Mouse (Mus musculus): ENCODE data around the gene Adcy5. TPM values are rescaled to one million over a fixed set of nuclear protein-coding genes. Genes with fewer than 3 reads are reported as not detected.
A peak's percentile ranks its signal among the peaks of the same experiment; 100 is the strongest.

The Adcy5 gene
- polyA plus RNA-seq (2014; fragmentation: Nextera tagmentation; extraction: Ambion mirVana) = 1.8 and 1.9 TPM in 2 replicates

GRCm38 (mm10) chr16:35154641-35155390 is at the start of gene Adcy5:
Gene Adcy5, plus strand, starts transcription at chr16:35154877.
- H3K4me1 ChIP-seq (ENCODE audit: insufficient read depth) = 0 out of 2 replicates have a peak, but pooled peaks cover 2% of the 10 kb centered on the region
- peak within 1 kb of the TSS; percentile 65 for H3K4me3 ChIP-seq (ENCODE audit: low read depth, low read length)
- no peaks in the 10 kb centered on the region for H3K9me3 ChIP-seq (ENCODE audit: low read depth, low read length)
- H3K4me2 ChIP-seq = peak within 1 kb of the TSS; percentile 96
- peaks cover 58% of the 10 kb centered on the region for H3K27me3 ChIP-seq (ENCODE audit: insufficient read depth, low read length)
- DNase-seq (peak; percentile 68), ATAC-seq (ENCODE audit: insufficient read depth) (peak; percentile 63)
- no peaks in the 10 kb centered on the region for H3K36me3 ChIP-seq (ENCODE audit: insufficient read depth)
- peak within 1 kb of the TSS; percentile 65 for H3K9ac ChIP-seq
- WGBS = under 1% methylated on average over 58 of the region's 104 CpGs
- peak within 1 kb of the TSS; percentile 69 for H3K27ac ChIP-seq (ENCODE audit: low read depth)
- TF ChIP-seq CTCF (IDR thresholded peaks at IDR 0.05; ENCODE audit: low read depth) = no peak

GRCm38 (mm10) chr16:35107985-35108384 is 46.7 kb upstream of the Adcy5 start:
- no peak for DNase-seq

GRCm38 (mm10) chr16:35109156-35109555 is 45.5 kb upstream of the Adcy5 start:
- TF ChIP-seq CTCF (IDR thresholded peaks at IDR 0.05; ENCODE audit: low read depth) = no peak
- H3K9ac ChIP-seq = no peak overlapping the region
- no peaks in the 10 kb centered on the region for H3K27me3 ChIP-seq (ENCODE audit: insufficient read depth, low read length)
- ATAC-seq (ENCODE audit: insufficient read depth) (peak; percentile 40), DNase-seq (peak; percentile 93)
- H3K4me1 ChIP-seq (ENCODE audit: insufficient read depth) = peaks cover 8% of the 10 kb centered on the region
- no peak overlapping the region for H3K4me3 ChIP-seq (ENCODE audit: low read depth, low read length)
- 15% methylated on average over 8 of the region's 8 CpGs for WGBS
- H3K9me3 ChIP-seq (ENCODE audit: low read depth, low read length) = no peaks in the 10 kb centered on the region
- 0 out of 2 replicates have a peak overlapping the region, but pooled peaks have one; percentile 28 for H3K4me2 ChIP-seq
- peaks cover 19% of the 10 kb centered on the region for H3K36me3 ChIP-seq (ENCODE audit: insufficient read depth)
- H3K27ac ChIP-seq (ENCODE audit: low read depth) = peak overlapping the region; percentile 79

More at GRCm38 (mm10) chr16:35107985-35108384, 46.7 kb upstream of the Adcy5 start:
- Histone ChIP-seq H3K4me2 (no peak overlapping the region), H3K27ac (ENCODE audit: low read depth) (no peak overlapping the region), H3K36me3 (ENCODE audit: insufficient read depth) (peaks cover 28% of the 10 kb centered on the region), H3K27me3 (ENCODE audit: insufficient read depth, low read length) (no peaks in the 10 kb centered on the region), H3K4me3 (ENCODE audit: low read depth, low read length) (no peak overlapping the region), H3K9ac (no peak overlapping the region), H3K9me3 (ENCODE audit: low read depth, low read length) (no peaks in the 10 kb centered on the region), H3K4me1 (ENCODE audit: insufficient read depth) (peaks cover 8% of the 10 kb centered on the region)
- 84% methylated on average over 6 of the region's 6 CpGs for WGBS
- no peak for TF ChIP-seq CTCF (IDR thresholded peaks at IDR 0.05; ENCODE audit: low read depth)
- ATAC-seq (ENCODE audit: insufficient read depth) = no peak

- peak; percentile 62 for DNase-seq
- 41% methylated on average over 7 of the region's 7 CpGs for WGBS
- H3K27ac ChIP-seq (ENCODE audit: low read depth) = peak overlapping the region; percentile 79
Measured at GRCm38 (mm10) chr16:35109656-35110291, 44.9 kb upstream of the Adcy5 start.

GRCm38 (mm10) chr16:35110410-35111142 is 44.1 kb upstream of the Adcy5 start:
- peak; percentile 99 for TF ChIP-seq CTCF (IDR thresholded peaks at IDR 0.05; ENCODE audit: low read depth)
- Histone ChIP-seq H3K4me2 (no peak overlapping the region), H3K27ac (ENCODE audit: low read depth) (peak overlapping the region; percentile 50; the same call in 1 of the 2 replicates), H3K4me3 (ENCODE audit: low read depth, low read length) (no peak overlapping the region), H3K36me3 (ENCODE audit: insufficient read depth) (peaks cover 13% of the 10 kb centered on the region), H3K9me3 (ENCODE audit: low read depth, low read length) (no peaks in the 10 kb centered on the region), H3K27me3 (ENCODE audit: insufficient read depth, low read length) (no peaks in the 10 kb centered on the region), H3K9ac (no peak overlapping the region; the same call in 1 of the 2 replicates), H3K4me1 (ENCODE audit: insufficient read depth) (peaks cover 8% of the 10 kb centered on the region)
- DNase-seq (peak; percentile 98), ATAC-seq (ENCODE audit: insufficient read depth) (peak; percentile 89)
- 31% methylated on average over 10 of the region's 10 CpGs for WGBS

More at GRCm38 (mm10) chr16:35109656-35110291, 44.9 kb upstream of the Adcy5 start:
- ATAC-seq (ENCODE audit: insufficient read depth) = peak; percentile 22; the same call in 1 of the 2 replicates
- Histone ChIP-seq H3K4me1 (ENCODE audit: insufficient read depth) (peaks cover 8% of the 10 kb centered on the region), H3K4me3 (ENCODE audit: low read depth, low read length) (no peak overlapping the region), H3K36me3 (ENCODE audit: insufficient read depth) (peaks cover 13% of the 10 kb centered on the region), H3K9ac (no peak overlapping the region), H3K4me2 (0 out of 2 replicates have a peak overlapping the region, but pooled peaks have one; percentile 28), H3K27me3 (ENCODE audit: insufficient read depth, low read length) (no peaks in the 10 kb centered on the region), H3K9me3 (ENCODE audit: low read depth, low read length) (no peaks in the 10 kb centered on the region)
- TF ChIP-seq CTCF (IDR thresholded peaks at IDR 0.05; ENCODE audit: low read depth) = no peak

- WGBS = 60% methylated on average over 8 of the region's 8 CpGs
- DNase-seq (peak; percentile 16), ATAC-seq (ENCODE audit: insufficient read depth) (no peak; the same call in 1 of the 2 replicates)
- H3K27me3 ChIP-seq (ENCODE audit: insufficient read depth, low read length) = no peaks in the 10 kb centered on the region
- no peak overlapping the region for H3K4me3 ChIP-seq (ENCODE audit: low read depth, low read length)
- peaks cover 8% of the 10 kb centered on the region for H3K4me1 ChIP-seq (ENCODE audit: insufficient read depth)
- no peaks in the 10 kb centered on the region for H3K9me3 ChIP-seq (ENCODE audit: low read depth, low read length)
- H3K27ac ChIP-seq (ENCODE audit: low read depth) = peak overlapping the region; percentile 60; the same call in 1 of the 2 replicates
- TF ChIP-seq CTCF (IDR thresholded peaks at IDR 0.05; ENCODE audit: low read depth) = peak; percentile 42
- H3K36me3 ChIP-seq (ENCODE audit: insufficient read depth) = peaks cover 13% of the 10 kb centered on the region
- H3K9ac ChIP-seq = no peak overlapping the region; the same call in 1 of the 2 replicates
- H3K4me2 ChIP-seq = no peak overlapping the region
Measured at GRCm38 (mm10) chr16:35111143-35111620, 43.5 kb upstream of the Adcy5 start.
